Mouse (Mus musculus): ENCODE measurements around the gene Pdap1.

Gene Pdap1

DNA sequence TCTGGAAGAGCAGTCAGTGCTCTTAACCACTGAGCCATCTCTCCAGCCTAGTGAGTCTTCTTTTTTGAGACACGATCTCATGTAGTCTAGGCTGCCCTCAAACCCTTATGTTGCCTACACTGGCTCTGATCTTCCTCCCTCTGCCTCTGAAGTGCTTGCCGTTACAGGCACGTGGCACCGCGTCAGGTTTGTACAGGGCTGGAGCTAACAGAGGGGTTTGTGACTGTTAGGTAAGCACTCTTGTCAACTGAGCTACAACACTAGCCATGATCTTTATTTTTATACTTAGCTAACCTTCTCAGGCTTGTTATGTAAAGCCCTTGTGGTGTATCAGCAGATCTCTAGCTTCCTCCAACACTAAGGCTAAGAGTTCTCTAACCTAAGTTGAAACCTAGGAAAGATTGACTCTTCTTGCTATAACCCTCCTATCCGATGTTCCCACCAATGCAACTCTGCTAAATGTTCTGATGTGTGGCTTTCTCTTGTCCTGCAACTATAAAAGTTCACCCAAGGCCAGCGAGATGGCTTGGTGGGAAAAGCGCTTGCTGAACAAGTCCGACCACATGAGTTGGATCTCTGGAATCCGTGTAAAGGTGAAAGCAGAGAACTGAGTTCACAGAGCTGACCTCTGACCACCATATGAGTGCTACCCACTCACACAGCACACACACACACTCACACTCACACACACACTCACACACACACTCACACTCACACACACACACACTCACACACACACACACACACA lies 58.0 kb downstream of the Pdap1 start:
- DNase-seq, result no peak

Data from cerebellum, adult 9-10 months (tissue).